Mouse (Mus musculus): ENCODE results near the gene Ndufab1.

- no peak for TF ChIP-seq POLR2A (IDR thresholded peaks at IDR 0.05; ENCODE audit: borderline replicate concordance, low read depth, low read length)
- no peak for TF ChIP-seq CTCF (IDR thresholded peaks at IDR 0.05; ENCODE audit: low read depth, low read length)
Measured at GRCm38 (mm10) chr7:122123518-122123917, 21.8 kb upstream of the Ndufab1 start.
